Mouse (Mus musculus) activated CD4-positive, CD25-positive, alpha-beta regulatory T cell, adult 4 months (primary cell): ENCODE measurements around the gene Gpr6. TPM values are rescaled to one million over a fixed set of nuclear protein-coding genes. Genes with fewer than 3 reads are reported as not detected.

Source experiments
- ATAC-seq: one replicate; pipeline ENCODE4 v1.8.0; 2017
- polyA plus RNA-seq, 2 experiments: library from polyadenylated mRNA; unstranded; fragments of 100-300 nt; shearing (Covaris generic); gene quantifications; one replicate each; pipeline ENCODE4 v1.2.1; 2017

Gene Gpr6
- polyA plus RNA-seq: not detected

DNA sequence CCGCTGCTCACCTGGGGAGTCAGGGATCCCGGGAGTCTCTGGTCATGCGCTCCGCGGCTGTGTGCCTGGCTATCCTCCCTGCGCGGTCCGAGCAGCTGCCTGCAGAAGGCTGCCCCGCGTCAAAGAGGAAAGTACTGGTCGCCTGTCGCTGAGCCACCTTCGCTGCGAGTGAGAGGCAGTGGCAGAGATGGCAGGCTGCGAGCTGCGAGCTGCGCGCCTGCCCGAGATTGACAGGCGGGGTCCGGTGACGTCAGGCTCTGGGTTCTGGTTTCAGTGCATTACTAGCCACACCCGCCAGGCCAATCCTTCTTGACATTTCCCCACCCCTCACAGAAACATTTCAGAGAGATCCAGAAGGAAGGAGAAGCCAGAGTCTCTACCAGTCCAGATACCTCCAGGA is at the start of gene Gpr6:
TSS of gene Gpr6 (minus strand) at position 170 of the 400 bp plus-strand sequence.
- no peak for ATAC-seq

DNA sequence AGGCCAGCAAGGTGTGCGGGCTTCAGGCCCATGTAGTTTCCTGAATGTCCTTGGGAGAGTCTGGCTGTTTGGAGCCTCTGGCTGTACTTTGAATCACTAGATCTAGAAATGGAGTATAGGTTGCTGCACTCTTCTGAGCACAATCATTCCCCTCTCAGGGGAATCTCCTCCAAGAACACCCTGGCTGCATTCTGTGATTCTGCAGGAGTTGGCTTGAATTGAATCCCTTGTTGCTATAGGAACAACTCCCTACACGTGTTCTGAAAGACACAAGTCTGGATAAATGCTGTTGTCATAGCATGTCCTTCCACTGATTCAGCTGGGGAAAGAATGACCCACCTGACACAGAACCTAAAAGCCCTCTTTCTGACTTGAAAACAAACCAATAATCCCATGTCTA is 28.0 kb upstream of the Gpr6 start:
- no peak for ATAC-seq

DNA sequence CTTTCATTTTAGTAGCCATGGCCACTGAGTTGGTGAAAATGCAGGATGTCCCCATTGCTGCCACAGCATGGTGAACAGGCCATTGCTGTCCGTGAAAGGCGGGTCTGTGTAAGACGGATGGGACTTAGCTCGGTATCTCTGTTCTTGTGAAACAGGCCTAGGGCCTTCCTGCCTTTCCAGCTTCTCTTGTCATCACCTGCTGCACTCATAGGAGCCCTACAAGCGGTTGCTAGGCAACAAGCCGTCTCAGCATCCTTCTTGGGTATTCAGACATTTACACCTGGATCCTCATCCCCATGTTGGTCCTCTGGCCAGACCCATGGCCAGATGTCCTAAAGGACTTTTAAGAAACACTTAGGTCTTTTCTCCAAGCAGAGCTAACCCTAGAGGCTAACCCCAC is 26.1 kb upstream of the Gpr6 start:
- ATAC-seq: no peak

DNA sequence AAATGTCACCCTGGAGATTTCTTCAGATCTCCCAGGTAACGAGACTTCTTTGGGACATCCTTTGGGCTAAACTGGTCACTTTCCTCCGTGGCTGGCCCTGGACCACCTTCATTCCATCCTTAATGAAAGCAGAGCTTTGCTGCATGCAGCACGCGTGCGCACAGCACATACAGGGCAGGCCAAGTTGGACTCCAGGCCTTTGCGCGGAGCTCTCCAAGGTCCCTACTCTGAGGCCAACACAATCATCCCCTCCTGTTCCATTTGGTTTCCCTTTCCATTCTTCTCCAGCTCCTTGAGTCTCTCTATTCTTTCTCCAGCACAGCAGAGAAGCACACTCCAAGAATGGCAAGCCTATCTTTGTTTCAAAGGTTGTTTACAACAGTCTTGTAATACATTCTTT is 16.8 kb upstream of the Gpr6 start:
- no peak for ATAC-seq

DNA sequence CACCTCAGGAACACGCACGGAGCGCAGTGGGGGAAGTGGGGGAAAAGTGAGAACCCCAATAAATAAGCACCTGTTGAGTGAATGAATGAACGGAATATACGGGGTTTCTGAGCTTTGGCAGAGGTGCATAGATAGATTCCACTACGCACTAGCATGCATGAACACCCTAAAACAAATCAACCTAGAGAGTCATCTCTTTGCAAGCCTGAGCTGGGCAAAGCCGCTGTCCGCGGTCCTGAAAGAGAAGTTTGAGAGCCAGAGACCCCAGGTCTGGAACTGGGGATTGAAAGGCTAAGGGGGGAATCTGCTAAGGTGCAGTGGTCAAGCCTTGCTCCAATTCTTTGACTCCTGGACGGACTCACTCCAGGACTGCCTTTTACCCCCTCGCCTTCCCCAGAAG is 389 bp downstream of the Gpr6 start:
- no peak for ATAC-seq

DNA sequence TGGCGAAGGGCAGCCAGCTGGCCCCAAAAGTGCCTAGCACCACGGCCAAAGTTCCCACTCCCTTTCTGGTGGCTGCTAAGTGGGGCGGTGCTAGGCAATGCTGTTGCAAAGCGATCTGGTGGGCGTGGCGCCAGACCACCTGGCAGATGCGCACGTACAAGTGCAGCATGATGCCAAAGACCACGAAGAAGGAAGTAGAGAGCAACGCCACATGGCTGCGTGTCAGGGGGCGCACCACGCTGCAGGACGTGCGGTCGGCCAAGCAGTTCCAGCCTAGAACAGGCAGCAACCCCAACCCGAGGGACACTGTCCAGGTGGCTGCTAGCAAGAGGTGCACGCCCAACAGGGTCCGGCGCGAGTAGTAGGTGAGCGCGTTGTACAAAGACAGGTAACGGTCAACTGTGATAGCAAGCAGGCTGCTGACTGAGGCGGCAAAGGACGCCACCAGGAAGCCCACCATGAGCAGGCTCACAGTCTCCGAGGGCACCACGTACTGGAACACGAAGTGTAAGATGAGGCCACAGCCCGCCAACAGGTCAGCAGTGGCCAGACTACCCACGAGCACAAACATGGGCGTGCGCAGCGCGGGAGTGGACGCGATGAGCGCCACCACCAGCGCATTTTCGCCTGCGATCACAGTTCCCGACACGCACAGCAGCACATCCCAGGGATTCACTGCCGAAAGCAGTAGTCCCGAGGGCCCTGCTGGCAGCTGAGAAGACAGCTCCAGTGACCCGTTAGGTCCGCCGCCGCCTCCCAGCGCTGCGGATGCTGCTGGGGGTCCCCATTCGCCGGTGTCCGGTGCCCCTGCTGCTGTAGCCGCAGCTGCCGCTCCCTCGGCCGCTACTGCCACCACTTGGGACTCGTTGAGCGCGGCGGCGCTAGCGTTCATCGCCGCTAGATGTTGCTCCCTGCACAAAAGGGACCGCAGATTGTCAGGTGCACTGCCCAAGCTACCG is 1.1 kb downstream of the Gpr6 start:
- no peak for ATAC-seq

DNA sequence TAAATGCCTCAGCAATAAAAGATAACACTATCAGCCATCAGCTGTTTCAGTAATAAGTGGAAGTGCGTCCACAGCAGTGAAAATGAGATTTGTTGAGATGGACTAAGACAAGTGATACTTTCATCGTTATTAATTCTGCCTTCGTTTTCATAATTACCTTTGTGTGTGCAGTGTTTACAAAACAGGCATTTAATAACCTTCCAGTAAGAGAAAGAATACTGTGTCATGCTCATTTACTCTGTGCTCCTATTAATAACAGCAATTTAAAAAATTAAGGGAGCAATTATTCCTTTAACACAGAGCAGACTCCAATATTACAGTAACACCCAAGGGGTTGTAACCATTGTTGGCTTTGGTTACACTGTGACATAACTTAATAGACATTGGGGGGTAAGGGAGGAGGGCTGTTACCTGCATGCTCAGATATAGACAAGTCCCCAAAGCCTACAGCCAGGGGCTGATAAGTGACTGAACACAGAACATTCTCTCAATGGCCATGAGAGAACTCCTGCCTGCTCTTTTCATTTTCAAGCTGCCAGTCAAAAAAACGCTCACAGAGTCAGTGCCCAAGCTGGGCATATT is 11.7 kb downstream of the Gpr6 start:
- ATAC-seq: no peak

DNA sequence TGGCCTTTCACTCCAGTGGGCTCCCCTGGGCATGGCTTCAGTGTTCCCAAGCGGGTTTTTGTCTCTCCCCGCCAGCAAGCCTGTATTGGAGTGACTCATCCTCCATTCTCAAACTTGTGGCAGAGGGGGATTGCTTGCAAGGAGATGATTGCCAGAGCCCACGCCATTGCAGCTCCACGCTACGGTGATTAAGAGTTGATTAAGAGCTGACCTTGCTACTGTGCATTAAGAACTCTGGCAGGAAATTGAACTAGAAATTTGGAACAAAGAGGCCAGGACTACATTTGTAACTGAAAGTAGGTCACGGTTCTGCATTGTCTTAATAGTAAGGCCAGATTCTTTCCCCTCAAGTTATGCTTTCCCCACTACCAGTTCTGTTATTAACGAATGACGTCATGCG is 16.5 kb downstream of the Gpr6 start:
- no peak for ATAC-seq

DNA sequence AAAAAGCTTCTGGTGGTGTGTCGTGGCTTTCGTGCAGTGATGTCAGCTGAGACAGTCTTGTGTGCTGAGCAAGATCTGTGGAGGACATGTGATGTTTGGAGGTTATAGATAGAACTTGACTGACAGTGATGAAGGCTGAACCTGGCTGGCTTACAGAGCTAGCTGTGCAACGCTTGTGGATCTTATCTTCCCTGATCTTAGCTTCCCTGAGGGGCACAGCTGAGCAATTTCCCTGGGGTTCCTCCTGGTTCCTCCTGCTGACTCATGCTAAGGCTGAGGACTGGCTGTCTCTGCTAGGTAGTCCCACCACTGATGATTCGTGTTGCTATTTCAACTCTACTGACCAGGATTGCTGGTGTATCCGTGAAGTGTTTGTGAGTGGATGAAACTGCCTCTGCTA is 18.1 kb downstream of the Gpr6 start:
- ATAC-seq: no peak

DNA sequence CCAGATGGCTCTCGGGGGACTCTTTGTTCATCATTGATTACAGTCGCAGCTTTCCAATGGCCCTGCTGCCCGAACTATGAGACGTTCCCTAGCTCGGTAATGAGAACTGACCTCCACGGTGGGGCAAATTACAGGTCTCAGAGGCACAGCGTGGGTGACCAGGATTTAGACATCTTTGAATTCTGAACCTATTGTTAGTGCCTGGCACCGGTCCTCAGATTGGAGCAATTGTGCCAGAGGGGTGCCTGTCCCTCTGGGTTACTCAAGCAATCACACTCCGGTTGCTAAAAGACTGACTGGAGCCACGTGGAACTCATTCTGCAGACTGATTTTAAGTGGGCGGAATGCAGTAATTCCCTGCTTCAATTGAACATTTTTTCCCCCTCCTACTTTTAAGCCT is 29.8 kb downstream of the Gpr6 start:
- no peak for ATAC-seq

DNA sequence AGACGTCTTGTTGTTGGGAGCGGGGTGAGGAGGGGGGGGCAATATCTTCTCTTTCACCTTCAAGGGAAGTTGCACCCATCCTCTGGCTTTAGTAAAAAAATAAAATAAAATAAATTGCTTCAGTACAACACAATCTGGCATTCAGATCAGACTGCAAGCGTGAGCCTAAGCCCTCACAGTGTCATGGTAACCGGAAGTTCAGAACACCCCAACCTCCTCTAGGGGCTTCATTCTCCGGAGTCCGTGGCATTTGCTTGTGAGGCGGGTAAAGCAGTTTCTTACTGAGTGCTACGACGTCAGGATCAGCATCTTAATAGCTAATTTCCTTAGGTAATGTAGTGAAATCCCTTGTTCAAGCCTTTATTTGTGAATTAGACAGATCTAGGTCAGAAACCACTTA is 30.6 kb downstream of the Gpr6 start:
- no peak for ATAC-seq

DNA sequence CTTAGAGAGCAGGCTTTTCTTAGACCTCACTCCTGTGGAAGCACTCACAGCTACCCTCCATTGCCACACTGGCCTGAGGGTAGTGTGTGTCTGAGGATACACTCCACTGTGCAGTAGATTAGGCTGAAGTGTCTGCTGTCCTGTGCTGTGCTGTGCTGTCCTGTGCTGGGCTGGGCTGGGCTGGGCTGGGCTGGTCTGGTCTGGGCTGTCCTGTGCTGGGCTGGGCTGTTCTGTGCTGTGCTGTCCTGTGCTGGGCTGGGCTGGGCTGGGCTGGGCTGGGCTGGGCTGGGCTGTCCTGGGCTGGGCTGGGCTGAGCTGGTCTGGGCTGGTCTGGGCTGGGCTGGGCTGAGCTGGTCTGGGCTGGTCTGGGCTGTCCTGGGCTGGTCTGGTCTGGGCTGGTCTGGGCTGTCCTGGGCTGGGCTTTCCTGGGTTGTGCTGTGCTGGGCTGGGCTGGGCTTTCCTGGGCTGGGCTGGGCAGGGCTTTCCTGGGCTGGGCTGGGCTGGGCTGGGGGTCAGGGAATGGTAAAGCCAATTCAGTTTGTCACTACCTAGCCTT is 31.5 kb downstream of the Gpr6 start:
- no peak for ATAC-seq

DNA sequence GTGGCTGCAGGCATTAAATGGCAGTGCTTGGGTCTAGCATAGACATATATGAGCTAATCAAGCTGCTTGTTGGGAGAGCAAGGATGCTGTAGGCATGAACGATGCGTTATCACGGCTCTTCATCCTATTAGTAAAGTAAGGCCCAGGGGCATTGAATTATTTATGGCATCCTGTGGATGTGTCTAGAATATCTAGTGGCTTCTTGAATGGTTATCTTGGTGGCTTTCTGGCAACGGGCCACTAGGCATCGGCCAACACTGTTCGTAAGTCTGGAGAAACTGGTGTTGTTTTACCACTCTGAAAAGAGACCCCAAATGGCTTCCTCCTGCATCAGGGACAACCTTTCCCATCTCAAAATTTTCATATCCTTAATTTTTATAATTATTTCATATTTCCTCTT is 33.6 kb downstream of the Gpr6 start:
- no peak for ATAC-seq

DNA sequence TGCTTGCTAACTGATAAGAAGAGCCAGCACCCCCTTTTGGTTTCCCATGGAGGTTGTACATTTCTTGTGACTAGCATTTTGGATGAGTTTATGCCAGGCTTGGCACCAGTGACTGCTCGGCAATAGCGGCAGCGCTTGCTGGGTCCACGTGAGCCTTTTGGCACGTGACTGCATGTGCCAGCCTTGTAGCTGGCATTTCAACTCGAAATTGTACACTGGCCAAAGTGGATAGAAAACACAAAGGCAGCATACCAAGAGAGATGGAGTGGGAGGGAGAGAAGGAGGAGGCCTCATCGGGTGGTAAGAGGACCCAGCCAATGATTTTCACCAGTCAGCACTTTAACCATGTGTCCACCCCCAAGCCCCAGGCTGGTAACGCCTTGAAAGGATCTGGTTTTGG is 34.4 kb downstream of the Gpr6 start:
- ATAC-seq: no peak

DNA sequence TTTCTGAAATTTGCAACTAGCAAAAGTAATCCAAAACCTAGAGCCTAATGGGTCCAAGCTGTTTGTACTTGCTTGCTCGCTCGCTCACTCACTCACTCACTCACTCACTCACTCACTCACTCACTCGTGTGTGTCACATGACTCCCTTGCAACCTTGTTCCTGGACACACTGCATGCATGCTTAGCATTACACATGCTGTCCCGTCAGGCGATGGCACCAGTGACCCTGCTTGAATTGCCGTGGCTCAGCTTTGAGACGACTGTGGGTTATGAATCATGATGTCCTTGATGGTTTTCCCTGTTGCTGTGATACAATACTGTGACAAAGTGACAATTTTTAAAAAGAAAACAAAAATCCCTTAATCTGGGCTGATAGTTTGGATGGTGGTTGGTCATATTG is 39.3 kb downstream of the Gpr6 start:
- no peak for ATAC-seq

DNA sequence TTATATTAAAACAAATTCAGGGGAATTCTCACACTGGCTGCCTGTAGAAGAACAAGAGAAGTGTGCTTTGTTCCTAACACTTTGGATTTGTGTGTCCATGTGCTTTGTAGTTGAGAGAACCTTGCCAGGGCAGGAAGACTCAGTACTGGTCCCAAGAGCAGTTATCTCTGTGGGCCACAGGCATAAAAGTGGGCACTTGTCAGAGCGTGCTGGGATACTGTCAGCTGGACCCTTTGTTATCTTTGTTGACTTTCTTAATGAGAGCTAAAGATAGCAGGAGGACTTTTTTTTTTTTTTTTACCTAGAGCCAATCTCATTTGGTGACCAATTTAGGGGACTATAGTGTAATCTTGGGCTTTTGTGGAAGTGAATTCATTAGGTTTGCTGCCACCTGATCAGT is 47.2 kb downstream of the Gpr6 start:
- ATAC-seq: no peak

DNA sequence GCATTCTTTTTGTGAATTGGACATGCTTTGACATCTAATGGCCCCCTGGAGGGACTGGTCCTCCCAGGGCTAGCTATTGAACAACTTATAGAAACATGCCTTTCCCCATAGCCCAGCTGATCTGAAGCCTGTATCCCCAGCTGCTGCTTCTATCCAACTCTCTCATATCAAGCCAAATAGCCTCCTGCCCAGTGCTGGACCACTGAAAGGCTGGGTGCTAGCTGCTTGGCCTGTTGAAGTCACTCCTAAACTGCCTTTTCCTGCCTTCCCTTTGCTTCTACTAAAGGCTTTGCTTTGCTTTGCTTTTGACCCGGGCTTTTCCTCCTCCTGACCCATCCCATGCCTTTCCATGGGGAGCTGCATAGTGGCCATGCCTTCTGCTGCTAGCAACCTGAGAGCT is 47.7 kb downstream of the Gpr6 start:
- no peak for ATAC-seq

DNA sequence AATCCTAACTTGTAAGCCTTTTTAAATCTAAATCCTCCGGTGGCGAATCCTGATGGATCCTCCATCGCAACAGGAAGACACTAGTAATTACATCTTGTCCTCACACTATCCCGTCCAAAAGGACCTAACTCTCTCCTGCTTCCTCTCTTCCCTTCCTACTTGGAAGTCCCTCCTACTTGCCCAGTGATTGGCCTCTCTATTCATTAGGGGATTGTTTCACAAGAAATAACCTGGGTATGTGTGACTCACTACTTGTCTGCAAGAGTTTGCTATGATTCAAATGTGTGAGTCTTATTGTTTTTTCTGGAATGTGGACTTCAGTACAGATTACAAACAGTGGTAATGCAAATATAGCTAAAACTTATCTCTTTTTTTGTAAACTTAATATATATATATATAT is 49.9 kb downstream of the Gpr6 start:
- ATAC-seq: no peak

Other genes with a start within 250 kb of the Gpr6 start
- gene Cdc40, start 189.0 kb downstream of the Gpr6 start, polyA plus RNA-seq: 10 to 100 TPM; 62.1 to 66.4 TPM
- gene Wasf1, start 188.8 kb downstream of the Gpr6 start, polyA plus RNA-seq: under 1 TPM in 1 of 2 experiments, not detected in 1; 0.29 TPM
- 10 to 100 TPM in 1 of 2 experiments, 1 to 10 TPM in 1; 9.9 to 13.1 TPM for gene Fig4, start 231.0 kb upstream of the Gpr6 start, polyA plus RNA-seq
- under 1 TPM in 1 of 2 experiments, not detected in 1; 0.09 TPM for gene Ak9, start 231.7 kb upstream of the Gpr6 start, polyA plus RNA-seq